Mouse (Mus musculus) ovary, adult 18-20 months (tissue): ENCODE results near the gene Bcan.

Experiments
- DNase-seq: peaks from one replicate; pipeline ENCODE4 v3.0.0; 2022; ENCODE audit warnings: low spot score, mixed read lengths

The Bcan gene

GRCm38 (mm10) chr3:87944838-87945600, 55.0 kb downstream of the Bcan start:
- no peak for DNase-seq

- DNase-seq, result no peak
Observed at GRCm38 (mm10) chr3:87943586-87943985, 56.4 kb downstream of the Bcan start.

GRCm38 (mm10) chr3:87942471-87942870, 57.6 kb downstream of the Bcan start:
- no peak for DNase-seq

GRCm38 (mm10) chr3:87940611-87941010, 59.4 kb downstream of the Bcan start:
- no peak for DNase-seq
